1 mouse cellular context compared by ENCODE assay signal in the genomic region with DNA sequence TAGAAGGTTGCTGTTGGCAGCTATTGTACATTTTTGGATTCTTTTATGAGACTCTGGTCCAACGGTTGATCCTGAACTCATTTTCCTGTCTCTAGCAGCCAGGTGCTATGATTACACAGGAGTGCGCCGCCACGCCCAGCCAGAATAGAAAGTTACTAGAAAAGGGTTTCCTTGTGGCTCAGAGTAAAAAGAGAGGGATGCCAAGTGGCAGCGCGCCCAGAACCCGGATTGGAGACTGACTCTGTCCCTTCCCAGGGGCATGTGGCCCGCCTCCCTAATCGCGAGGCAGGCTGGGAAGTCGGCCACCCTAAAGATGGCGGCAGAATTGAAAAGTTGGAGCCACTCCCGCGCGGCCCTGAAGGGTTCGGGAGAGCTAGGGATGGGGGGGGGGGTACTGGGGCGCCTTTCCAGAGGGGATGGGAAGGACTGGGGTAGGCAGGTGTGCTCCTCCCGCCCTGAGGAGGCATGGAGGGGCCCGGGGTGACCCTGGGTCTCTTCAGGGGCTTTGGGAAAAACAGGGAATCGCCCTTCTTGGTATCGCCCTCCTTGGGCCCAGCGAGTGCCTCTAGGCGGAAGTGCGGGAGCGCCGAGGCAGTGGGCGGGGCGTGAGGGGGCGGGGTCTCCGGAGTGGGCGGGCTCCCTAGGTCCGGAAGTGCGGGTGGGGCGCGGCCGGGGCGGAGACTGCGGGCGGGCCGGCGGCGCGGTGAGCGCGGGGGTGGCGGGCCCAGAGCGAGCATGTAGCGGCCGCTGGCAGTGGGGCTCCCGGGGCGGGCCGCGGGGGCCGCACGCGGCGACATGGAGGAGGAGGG.
TF ChIP-seq lines count a peak whose summit lies in the region.

A gene (plus strand): TSS at position 683 of the 809 bp plus-strand sequence.

TF ChIP-seq in MEL, 35 proteins besides CTCF, POLR2A, EP300 and RAD21 (continued from another document):
- TF ChIP-seq NELFE (IDR thresholded peaks at IDR 0.05; ENCODE audit: low read depth, low read length) (peak; percentile 88), RCOR1 (IDR thresholded peaks at IDR 0.05; ENCODE audit: low read depth, low read length) (0 out of 2 replicates have a peak, but pooled peaks have one; percentile 39), ZKSCAN1 (IDR thresholded peaks at IDR 0.05; ENCODE audit: low read depth, low read length) (no peak), MYC (IDR thresholded peaks at IDR 0.05; ENCODE audit: low read depth, low read length) (peak; percentile 89), CHD1 (IDR thresholded peaks at IDR 0.05; ENCODE audit: low read depth, low read length) (0 out of 2 replicates have a peak, but pooled peaks have one; percentile 90), GATA1 (IDR thresholded peaks at IDR 0.05; ENCODE audit: low read depth, low read length) (0 out of 2 replicates have a peak, but pooled peaks have one; percentile 11), HCFC1 (IDR thresholded peaks at IDR 0.05; ENCODE audit: low read depth, low read length) (peak; percentile 82), MYB (IDR thresholded peaks at IDR 0.05; ENCODE audit: low read depth, low read length) (no peak)
